Mouse (Mus musculus): ENCODE results near the gene Klc1.

The Klc1 gene

GRCm38 (mm10) chr12:111853546-111853945 is 94.9 kb downstream of the Klc1 start:
- no peak for DNase-seq (ENCODE audit: low spot score)

GRCm38 (mm10) chr12:111855448-111855847 is 96.8 kb downstream of the Klc1 start:
- no peak for DNase-seq (ENCODE audit: low spot score)
